Mouse (Mus musculus) heart, postnatal 10 days (tissue): Measurements from ENCODE around the gene Cyp4v3. TPM values are rescaled to one million over a fixed set of nuclear protein-coding genes. Genes with fewer than 3 reads are reported as not detected.

Source experiments
- DNase-seq, 2 experiments: peaks; one replicate each; pipeline ENCODE4 v3.0.0; 2021
- intact Hi-C: fragments of 180-260 bp; cut with DNase I; formaldehyde crosslinking; loops from one replicate; pipeline ENCODE4 v1.15.1; 2025
- total RNA-seq, 2 experiments: library from RNA; stranded (reverse); gene quantifications; 2 replicates each; pipeline ENCODE4 v1.2.3; 2021

The Cyp4v3 gene
- total RNA-seq, 2 experiments from 2014 or later, result 1.5 to 1.7 TPM

- DNase-seq, result no peak
- intact Hi-C loops, result no loop called here
Observed at GRCm38 (mm10) chr8:45324151-45324550, 8.9 kb downstream of the Cyp4v3 start.

GRCm38 (mm10) chr8:45321365-45321764, 11.7 kb downstream of the Cyp4v3 start:
- intact Hi-C loops, result no loop called here

GRCm38 (mm10) chr8:45320930-45321329, 12.1 kb downstream of the Cyp4v3 start:
- intact Hi-C loops, result no loop called here

More at GRCm38 (mm10) chr8:45321365-45321764, 11.7 kb downstream of the Cyp4v3 start:
- DNase-seq, result no peak

GRCm38 (mm10) chr8:45310967-45311366, 22.0 kb downstream of the Cyp4v3 start:
- intact Hi-C loops, result no loop called here

More at GRCm38 (mm10) chr8:45320930-45321329, 12.1 kb downstream of the Cyp4v3 start:
- no peak for DNase-seq

GRCm38 (mm10) chr8:45308366-45308765, 24.6 kb downstream of the Cyp4v3 start, which contains the start of gene Gm45753:
TSS of gene Gm45753 (minus strand) at chr8:45308466.
- no peak for DNase-seq
- intact Hi-C loops, result no loop called here

More at GRCm38 (mm10) chr8:45310967-45311366, 22.0 kb downstream of the Cyp4v3 start:
- no peak for DNase-seq

- intact Hi-C loops, result no loop called here
- DNase-seq, result no peak
Observed at GRCm38 (mm10) chr8:45305479-45305878, 27.5 kb downstream of the Cyp4v3 start.

GRCm38 (mm10) chr8:45304354-45304753, 28.7 kb downstream of the Cyp4v3 start:
- DNase-seq, result no peak
- intact Hi-C loops, result no loop called here

GRCm38 (mm10) chr8:45302390-45302789, 30.6 kb downstream of the Cyp4v3 start:
- intact Hi-C loops, result no loop called here
- no peak for DNase-seq

GRCm38 (mm10) chr8:45295276-45295675, 37.7 kb downstream of the Cyp4v3 start:
- DNase-seq, result no peak
- intact Hi-C loops, result no loop called here

GRCm38 (mm10) chr8:45294687-45295086, 38.3 kb downstream of the Cyp4v3 start, which contains the start of gene Klkb1:
TSS of gene Klkb1 (minus strand) at chr8:45294859.
- intact Hi-C loops, result no loop called here
- no peak for DNase-seq

GRCm38 (mm10) chr8:45291790-45292189, 41.2 kb downstream of the Cyp4v3 start:
- intact Hi-C loops, result no loop called here
- DNase-seq, result no peak

- intact Hi-C loops, result no loop called here
- no peak for DNase-seq
Observed at GRCm38 (mm10) chr8:45281630-45282029, 51.4 kb downstream of the Cyp4v3 start.

- intact Hi-C loops, result no loop called here
- DNase-seq, result no peak
Observed at GRCm38 (mm10) chr8:45277453-45277852, 55.6 kb downstream of the Cyp4v3 start.

- DNase-seq, result no peak
- intact Hi-C loops, result no loop called here
Observed at GRCm38 (mm10) chr8:45274317-45274716, 58.7 kb downstream of the Cyp4v3 start.

- no peak for DNase-seq
- intact Hi-C loops, result no loop called here
Observed at GRCm38 (mm10) chr8:45269056-45269455, 64.0 kb downstream of the Cyp4v3 start.

GRCm38 (mm10) chr8:45268485-45268884, 64.5 kb downstream of the Cyp4v3 start:
- no peak for DNase-seq
- intact Hi-C loops, result no loop called here

- DNase-seq, result peak; percentile 61 to 63
- intact Hi-C loops, result no loop called here
Observed at GRCm38 (mm10) chr8:45267611-45268391, 65.2 kb downstream of the Cyp4v3 start.

- intact Hi-C loops, result no loop called here
- peak; percentile 14 to 17 for DNase-seq
Observed at GRCm38 (mm10) chr8:45266993-45267392, 66.0 kb downstream of the Cyp4v3 start.

- intact Hi-C loops, result no loop called here
- DNase-seq, result no peak
Observed at GRCm38 (mm10) chr8:45264918-45265317, 68.1 kb downstream of the Cyp4v3 start.

- intact Hi-C loops, result no loop called here
- DNase-seq, result no peak
Observed at GRCm38 (mm10) chr8:45262851-45263250, 70.2 kb downstream of the Cyp4v3 start.

GRCm38 (mm10) chr8:45261920-45262319, 71.1 kb downstream of the Cyp4v3 start, which contains the start of gene F11:
TSS of gene F11 (minus strand) at chr8:45262031.
- intact Hi-C loops, result no loop called here
- DNase-seq, result no peak

GRCm38 (mm10) chr8:45258421-45258820, 74.6 kb downstream of the Cyp4v3 start:
- intact Hi-C loops, result no loop called here

More at GRCm38 (mm10) chr8:45258421-45258820, 74.6 kb downstream of the Cyp4v3 start:
- no peak for DNase-seq
